Mouse (Mus musculus) limb, embryonic 12.5 days (tissue): ENCODE results near the gene Efs. TPM values are rescaled to one million over a fixed set of nuclear protein-coding genes. Genes with fewer than 3 reads are reported as not detected.

Experiments used
- microRNA counts: library from miRNA; unstranded; fragments of <30 nt; microRNA quantifications from one replicate; lab custom pipeline; 2017
- microRNA-seq: library from miRNA; unstranded; fragments of <30 nt; microRNA quantifications from one replicate; pipeline ENCODE4, GENCODE M21; 2017
- polyA plus RNA-seq: library from polyadenylated mRNA; unstranded; fragments of >200 nt; fragmentation: Nextera tagmentation; extraction: Ambion mirVana; gene quantifications from 2 replicates; pipeline ENCODE4 v1.2.1, GENCODE M21; 2016

The Efs gene
- polyA plus RNA-seq, 1 experiment from 2014 or later = 44.5 TPM

MicroRNAs within 50 kb of the gene (microRNA counts, 519-probe panel; counts per million panel counts)
- microRNA mmu-miR-208a (lab: Ali Mortazavi, UCI) (not detected), microRNA mmu-miR-208b (lab: Ali Mortazavi, UCI) (not detected)

Small RNA genes within 50 kb of the gene (microRNA-seq; reads per million reads assigned to microRNA genes)
- gene Mir208a (9.8 reads per million, percentile 24 among the genes with 10 or more reads in this experiment), gene Mir208b (48.8 reads per million, percentile 44 among the genes with 10 or more reads in this experiment)

Other genes with a start within 250 kb of the Efs start
- 105 TPM in 2 replicates for gene 1700123O20Rik, start 239.9 kb downstream of the Efs start, polyA plus RNA-seq
- gene Acin1, start 239.2 kb downstream of the Efs start, polyA plus RNA-seq = 148 and 175 TPM in 2 replicates
- 0.16 and 0.23 TPM in 2 replicates for gene Gm29776, start 227.3 kb downstream of the Efs start, polyA plus RNA-seq
- gene Cebpe, start 214.0 kb downstream of the Efs start, polyA plus RNA-seq = not detected in 2 replicates
- gene Slc7a8, start 144.2 kb downstream of the Efs start, polyA plus RNA-seq = 0.56 and 1.1 TPM in 2 replicates
- gene Rnf212b, start 112.0 kb downstream of the Efs start, polyA plus RNA-seq = not detected in 2 replicates
- gene Homez, start 55.2 kb downstream of the Efs start, polyA plus RNA-seq = 14.2 and 15.9 TPM in 2 replicates
- gene Ppp1r3e, start 48.6 kb downstream of the Efs start, polyA plus RNA-seq = 0.74 TPM in 1 of 2 replicates, not detected in the other
- gene Bcl2l2, start 42.7 kb downstream of the Efs start, polyA plus RNA-seq = 2.4 and 3.3 TPM in 2 replicates
- gene Gm20521, start 42.7 kb downstream of the Efs start, polyA plus RNA-seq = not detected in 2 replicates
- gene Pabpn1, start 33.6 kb downstream of the Efs start, polyA plus RNA-seq = 183 and 200 TPM in 2 replicates
- 98.2 and 102 TPM in 2 replicates for gene Slc22a17, start 13.0 kb downstream of the Efs start, polyA plus RNA-seq
- gene Il25, start 6.6 kb upstream of the Efs start, polyA plus RNA-seq = not detected in 2 replicates
- gene Cmtm5, start 10.1 kb upstream of the Efs start, polyA plus RNA-seq = 5.5 and 8.4 TPM in 2 replicates
- 1.8 and 3.3 TPM in 2 replicates for gene Myh6, start 40.8 kb upstream of the Efs start, polyA plus RNA-seq
- not detected in 2 replicates for gene Gm17428, start 50.8 kb upstream of the Efs start, polyA plus RNA-seq
- gene Myh7, start 68.5 kb upstream of the Efs start, polyA plus RNA-seq = 9.3 and 10.5 TPM in 2 replicates
- 84.3 and 85.3 TPM in 2 replicates for gene Ngdn, start 89.3 kb upstream of the Efs start, polyA plus RNA-seq
- 6.9 and 7.0 TPM in 2 replicates for gene Zfhx2, start 166.2 kb upstream of the Efs start, polyA plus RNA-seq
- 24.0 and 24.2 TPM in 2 replicates for gene Thtpa, start 168.7 kb upstream of the Efs start, polyA plus RNA-seq
- 10.7 and 13.7 TPM in 2 replicates for gene Ap1g2, start 180.5 kb upstream of the Efs start, polyA plus RNA-seq
- 0.69 and 0.78 TPM in 2 replicates for gene Jph4, start 190.8 kb upstream of the Efs start, polyA plus RNA-seq